Mouse (Mus musculus) cerebellum, postnatal 4 days (tissue): ENCODE measurements around the gene Gm10436.
"Not testable (repeated sequence)": the region's sequence is repeated elsewhere in the genome, so short reads cannot be mapped to it uniquely, and the experiment has no call there.

Experiments used
- DNase-seq, 2 experiments: peaks; one replicate each; pipeline ENCODE4 v3.0.0; 2022; ENCODE audit warnings: low spot score in 2 of 2, mixed read lengths in 1 of 2

Gene Gm10436

GRCm38 (mm10) chr12:88182008-88182407 lies at the start of gene Gm10436:
Gm10436 (minus strand) TSS chr12:88182108.
- DNase-seq: not testable (repeated sequence)

GRCm38 (mm10) chr12:88219445-88219844 lies 37.5 kb upstream of the Gm10436 start:
- no peak for DNase-seq

GRCm38 (mm10) chr12:88218059-88218458 lies 36.2 kb upstream of the Gm10436 start:
- DNase-seq: not testable (repeated sequence)

GRCm38 (mm10) chr12:88214641-88215040 lies 32.7 kb upstream of the Gm10436 start:
- DNase-seq: no peak

- DNase-seq: not testable (repeated sequence)
Measured at GRCm38 (mm10) chr12:88211458-88211857, 29.6 kb upstream of the Gm10436 start.

- DNase-seq: no peak
Measured at GRCm38 (mm10) chr12:88202856-88203255, 20.9 kb upstream of the Gm10436 start.
